Mouse (Mus musculus) Muller cell, postnatal 12 days (primary cell): ENCODE measurements around the gene Ift172.

ENCODE experiments used
- DNase-seq: peaks from one replicate; pipeline ENCODE4 v3.0.0-alpha.2; 2015; ENCODE audit errors: inconsistent ontology term

Gene Ift172

GRCm38 (mm10) chr5:31257616-31258015 lies 33.3 kb downstream of the Ift172 start:
- no peak for DNase-seq

- no peak for DNase-seq
Observed at GRCm38 (mm10) chr5:31255971-31256370, 34.9 kb downstream of the Ift172 start.

GRCm38 (mm10) chr5:31255381-31255780 lies 35.5 kb downstream of the Ift172 start:
- DNase-seq = no peak

GRCm38 (mm10) chr5:31254901-31255300 lies 36.0 kb downstream of the Ift172 start:
- DNase-seq = no peak

- DNase-seq = no peak
Observed at GRCm38 (mm10) chr5:31254452-31254851, 36.5 kb downstream of the Ift172 start.

GRCm38 (mm10) chr5:31253806-31254205 lies 37.1 kb downstream of the Ift172 start:
- DNase-seq = no peak

GRCm38 (mm10) chr5:31252795-31253545 lies 37.9 kb downstream of the Ift172 start:
- no peak for DNase-seq

- DNase-seq = no peak
Observed at GRCm38 (mm10) chr5:31252151-31252550, 38.8 kb downstream of the Ift172 start.

- no peak for DNase-seq
Observed at GRCm38 (mm10) chr5:31251541-31252101, 39.3 kb downstream of the Ift172 start, which contains the start of gene Krtcap3. Krtcap3 (plus strand) TSS chr5:31251691.

GRCm38 (mm10) chr5:31250716-31251115 lies 40.2 kb downstream of the Ift172 start:
- no peak for DNase-seq

GRCm38 (mm10) chr5:31242191-31242590 lies 48.7 kb downstream of the Ift172 start:
- no peak for DNase-seq

- DNase-seq = no peak
Observed at GRCm38 (mm10) chr5:31241522-31242034, 49.3 kb downstream of the Ift172 start.

GRCm38 (mm10) chr5:31240637-31241521 lies 50.0 kb downstream of the Ift172 start, which contains the start of the genes Nrbp1 and Gm9970:
Nrbp1 (plus strand) TSS chr5:31240864.
Gm9970 (minus strand) TSS chr5:31241232.
- DNase-seq = peak; percentile 99

- DNase-seq = no peak
Observed at GRCm38 (mm10) chr5:31226641-31227040, 64.3 kb downstream of the Ift172 start.

GRCm38 (mm10) chr5:31222696-31223095 lies 68.2 kb downstream of the Ift172 start:
- DNase-seq = no peak

GRCm38 (mm10) chr5:31221304-31221945 lies 69.5 kb downstream of the Ift172 start:
- DNase-seq = peak; percentile 34

GRCm38 (mm10) chr5:31220448-31221303 lies 70.2 kb downstream of the Ift172 start, which contains the start of gene Ppm1g:
Ppm1g (minus strand) TSS chr5:31220687.
- DNase-seq = peak; percentile 97

- peak; percentile 70 for DNase-seq
Observed at GRCm38 (mm10) chr5:31219911-31220447, 70.9 kb downstream of the Ift172 start.

GRCm38 (mm10) chr5:31219474-31219873 lies 71.4 kb downstream of the Ift172 start:
- DNase-seq = peak; percentile 35

GRCm38 (mm10) chr5:31219070-31219469 lies 71.8 kb downstream of the Ift172 start:
- peak; percentile 27 for DNase-seq
